7 mouse cellular contexts compared by ENCODE assay signal in the genomic region with DNA sequence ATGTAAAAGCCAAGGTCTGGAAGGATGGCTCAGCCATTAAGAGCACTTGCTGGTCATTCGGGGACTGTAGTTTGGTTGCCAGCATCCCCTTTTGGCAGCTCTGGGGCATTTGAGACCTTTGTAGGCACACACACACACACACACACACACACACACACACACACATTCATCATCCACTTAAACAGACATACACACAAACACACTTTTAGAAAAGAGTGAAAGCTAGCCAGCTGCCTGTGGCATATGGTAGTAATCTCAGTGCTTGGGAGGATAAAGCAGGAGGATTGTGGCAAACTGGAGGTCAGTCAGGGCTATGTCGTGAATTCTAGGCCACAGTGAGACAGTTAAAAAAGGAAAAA. TPM values are rescaled to one million over a fixed set of nuclear protein-coding genes. Genes with fewer than 3 reads are reported as not detected.
A peak's percentile ranks its signal among the peaks of the same experiment; 100 is the strongest.
DNase-seq lines count a peak whose midpoint lies in the region; ATAC-seq lines count a peak whose summit lies in the region.

No protein-coding gene starts in this region.

- H3K27me3 ChIP-seq in megakaryocyte, embryonic 14.5 days (replicated peaks): no peaks in the 10 kb centered on the region
- H3K27me3 ChIP-seq in forebrain, embryonic 12.5 days: no peaks in the 10 kb centered on the region
- no peaks in the 10 kb centered on the region for H3K27me3 ChIP-seq in liver, embryonic 12.5 days (replicated peaks)
- no peaks in the 10 kb centered on the region for H3K27me3 ChIP-seq in stomach, embryonic 16.5 days (ENCODE audit: control insufficient read depth, insufficient read depth, low read length)

- 44% methylated on average over 2 of the region's 2 CpGs for WGBS in forebrain, embryonic 12.5 days
- WGBS in liver, embryonic 12.5 days (ENCODE audit: insufficient replicate concordance): 33% methylated on average over 2 of the region's 2 CpGs
- 39% methylated on average over 2 of the region's 2 CpGs for WGBS in stomach, embryonic 16.5 days

- DNase-seq in right cerebral cortex, adult 2 months (ENCODE audit: low spot score in 2 of 2): no peak
- no peak for DNase-seq in gastrocnemius, postnatal 4 days (ENCODE audit: low spot score in 2 of 2)

- H3K36me3 ChIP-seq in megakaryocyte, embryonic 14.5 days (replicated peaks; ENCODE audit: low read length): peaks cover 3% of the 10 kb centered on the region
- H3K36me3 ChIP-seq in forebrain, embryonic 12.5 days (replicated peaks): no peaks in the 10 kb centered on the region
- peaks cover 7% of the 10 kb centered on the region; the same call in 1 of the 2 replicates for H3K36me3 ChIP-seq in liver, embryonic 12.5 days
- no peaks in the 10 kb centered on the region for H3K36me3 ChIP-seq in stomach, embryonic 16.5 days (ENCODE audit: control insufficient read depth, insufficient read depth, low read length)

- H3K4me3 ChIP-seq in megakaryocyte, embryonic 14.5 days (replicated peaks): peak overlapping the region; percentile 99
- H3K4me3 ChIP-seq in forebrain, embryonic 12.5 days (replicated peaks): peak overlapping the region; percentile 93
- H3K4me3 ChIP-seq in liver, embryonic 12.5 days: peak overlapping the region; percentile 88
- H3K4me3 ChIP-seq in stomach, embryonic 16.5 days (replicated peaks; ENCODE audit: low read length): peak overlapping the region; percentile 94

- peak overlapping the region; percentile 77 for H3K27ac ChIP-seq in forebrain, embryonic 12.5 days
- peak overlapping the region; percentile 99 for H3K27ac ChIP-seq in liver, embryonic 12.5 days
- peak overlapping the region; percentile 96 for H3K27ac ChIP-seq in stomach, embryonic 16.5 days (ENCODE audit: low read length)

- no peaks in the 10 kb centered on the region for H3K9me3 ChIP-seq in megakaryocyte, embryonic 14.5 days
- H3K9me3 ChIP-seq in forebrain, embryonic 12.5 days: no peaks in the 10 kb centered on the region
- no peaks in the 10 kb centered on the region for H3K9me3 ChIP-seq in liver, embryonic 12.5 days (replicated peaks)
- H3K9me3 ChIP-seq in stomach, embryonic 16.5 days (replicated peaks; ENCODE audit: control insufficient read depth, low read length): no peaks in the 10 kb centered on the region

- H3K4me1 ChIP-seq in megakaryocyte, embryonic 14.5 days: peaks cover 75% of the 10 kb centered on the region
- H3K4me1 ChIP-seq in forebrain, embryonic 12.5 days: peaks cover 23% of the 10 kb centered on the region
- H3K4me1 ChIP-seq in liver, embryonic 12.5 days: peaks cover 90% of the 10 kb centered on the region
- H3K4me1 ChIP-seq in stomach, embryonic 16.5 days (ENCODE audit: control insufficient read depth, insufficient read depth, low read length): peaks cover 36% of the 10 kb centered on the region

- H3K9ac ChIP-seq in forebrain, embryonic 12.5 days: peak overlapping the region; percentile 60; the same call in 1 of the 2 replicates
- peak overlapping the region; percentile 82 for H3K9ac ChIP-seq in liver, embryonic 12.5 days
- peak overlapping the region; percentile 79 for H3K9ac ChIP-seq in stomach, embryonic 16.5 days (ENCODE audit: low read length)

- ATAC-seq in megakaryocyte, adult 5-6 weeks (ENCODE audit: poor library complexity, severe bottlenecking): no peak
- no peak for ATAC-seq in forebrain, embryonic 12.5 days (ENCODE audit: low FRiP score)
- ATAC-seq in liver, embryonic 12.5 days: no peak
- ATAC-seq in stomach, embryonic 16.5 days (ENCODE audit: insufficient read depth, low FRiP score): no peak

- peak overlapping the region; percentile 88 for H3K4me2 ChIP-seq in forebrain, embryonic 12.5 days
- peak overlapping the region; percentile 95 for H3K4me2 ChIP-seq in liver, embryonic 12.5 days
- peak overlapping the region; percentile 78 for H3K4me2 ChIP-seq in stomach, embryonic 16.5 days (ENCODE audit: low read depth, low read length)

RNA-seq across cellular contexts. Expression of a gene that starts 0.8 kb away (rescaled TPM):
- 1.5 and 3.4 TPM in 2 replicates for polyA plus RNA-seq in megakaryocyte, embryonic 14.5 days (2012; ENCODE audit: insufficient read depth, low replicate concordance)
- 40.8 and 44.1 TPM in 2 replicates for total RNA-seq in megakaryocyte, adult 5-6 weeks (2015)
- total RNA-seq in megakaryocyte, adult 5-6 weeks (2017): 67.0 and 72.5 TPM in 2 replicates
- polyA plus RNA-seq in forebrain, embryonic 12.5 days (2016; fragmentation: Nextera tagmentation; extraction: Ambion mirVana): 53.1 and 59.3 TPM in 2 replicates
- 31.7 and 34.6 TPM in 2 replicates for polyA plus RNA-seq in liver, embryonic 12.5 days (2016; fragmentation: Nextera tagmentation; extraction: Ambion mirVana)
- polyA plus RNA-seq in stomach, embryonic 16.5 days (2015; fragmentation: Nextera tagmentation; extraction: Ambion mirVana): 56.2 and 58.3 TPM in 2 replicates
- 10 to 100 TPM; 61.6 to 63.6 TPM for total RNA-seq in gastrocnemius, postnatal 4 days (2021)

RNA-seq across cellular contexts. Expression of a gene that starts 49.6 kb away (rescaled TPM):
- polyA plus RNA-seq in megakaryocyte, embryonic 14.5 days (2012; ENCODE audit: insufficient read depth, low replicate concordance): 196 and 533 TPM in 2 replicates
- total RNA-seq in megakaryocyte, adult 5-6 weeks (2015): 5.2 and 5.6 TPM in 2 replicates
- 3.3 and 4.1 TPM in 2 replicates for total RNA-seq in megakaryocyte, adult 5-6 weeks (2017)
- 5.9 and 7.5 TPM in 2 replicates for polyA plus RNA-seq in forebrain, embryonic 12.5 days (2016; fragmentation: Nextera tagmentation; extraction: Ambion mirVana)
- polyA plus RNA-seq in liver, embryonic 12.5 days (2016; fragmentation: Nextera tagmentation; extraction: Ambion mirVana): 5.9 and 6.9 TPM in 2 replicates
- 2.6 and 3.1 TPM in 2 replicates for polyA plus RNA-seq in stomach, embryonic 16.5 days (2015; fragmentation: Nextera tagmentation; extraction: Ambion mirVana)
- total RNA-seq in gastrocnemius, postnatal 4 days (2021): 10 to 100 TPM; 10.3 to 10.4 TPM

RNA-seq across cellular contexts. Expression of a gene that starts 49.8 kb away (rescaled TPM):
- polyA plus RNA-seq in megakaryocyte, embryonic 14.5 days (2012; ENCODE audit: insufficient read depth, low replicate concordance): 1.4 TPM in 1 of 2 replicates, not detected in the other
- 0.27 and 0.60 TPM in 2 replicates for total RNA-seq in megakaryocyte, adult 5-6 weeks (2015)
- total RNA-seq in megakaryocyte, adult 5-6 weeks (2017): 0.04 and 0.48 TPM in 2 replicates
- polyA plus RNA-seq in forebrain, embryonic 12.5 days (2016; fragmentation: Nextera tagmentation; extraction: Ambion mirVana): 35.2 and 37.0 TPM in 2 replicates
- 3.4 and 3.9 TPM in 2 replicates for polyA plus RNA-seq in liver, embryonic 12.5 days (2016; fragmentation: Nextera tagmentation; extraction: Ambion mirVana)
- 25.2 and 25.8 TPM in 2 replicates for polyA plus RNA-seq in stomach, embryonic 16.5 days (2015; fragmentation: Nextera tagmentation; extraction: Ambion mirVana)
- total RNA-seq in gastrocnemius, postnatal 4 days (2021): 1 to 10 TPM; 3.9 to 5.1 TPM

RNA-seq across cellular contexts. Expression of a gene that starts 52.5 kb away (rescaled TPM):
- 55.5 and 58.7 TPM in 2 replicates for polyA plus RNA-seq in megakaryocyte, embryonic 14.5 days (2012; ENCODE audit: insufficient read depth, low replicate concordance)
- 21.6 and 23.0 TPM in 2 replicates for total RNA-seq in megakaryocyte, adult 5-6 weeks (2015)
- 18.5 and 23.1 TPM in 2 replicates for total RNA-seq in megakaryocyte, adult 5-6 weeks (2017)
- 138 and 141 TPM in 2 replicates for polyA plus RNA-seq in forebrain, embryonic 12.5 days (2016; fragmentation: Nextera tagmentation; extraction: Ambion mirVana)
- 162 and 165 TPM in 2 replicates for polyA plus RNA-seq in liver, embryonic 12.5 days (2016; fragmentation: Nextera tagmentation; extraction: Ambion mirVana)
- 136 and 142 TPM in 2 replicates for polyA plus RNA-seq in stomach, embryonic 16.5 days (2015; fragmentation: Nextera tagmentation; extraction: Ambion mirVana)
- total RNA-seq in gastrocnemius, postnatal 4 days (2021): 10 to 100 TPM; 81.9 to 87.1 TPM

Comparison
In these comparisons a context has a peak if more than half of its experiments do, and no peak if none do; other contexts are left out.
1. RNA of a gene that starts 49.6 kb away (polyA plus RNA-seq): 196 to 533 TPM in megakaryocyte, embryonic 14.5 days; 5.9 to 7.5 TPM in forebrain, embryonic 12.5 days, 5.9 to 6.9 TPM in liver, embryonic 12.5 days and 2.6 to 3.1 TPM in stomach, embryonic 16.5 days; every median in the first group is over 10 times any median in the second.
2. Peak in every context shown above with its lines, with median percentiles within 50 percentile points of each other: H3K4me3 ChIP-seq, H3K27ac ChIP-seq, H3K4me2 ChIP-seq and H3K9ac ChIP-seq.